30 mouse cellular contexts compared by ENCODE assay signal in the genomic region with DNA sequence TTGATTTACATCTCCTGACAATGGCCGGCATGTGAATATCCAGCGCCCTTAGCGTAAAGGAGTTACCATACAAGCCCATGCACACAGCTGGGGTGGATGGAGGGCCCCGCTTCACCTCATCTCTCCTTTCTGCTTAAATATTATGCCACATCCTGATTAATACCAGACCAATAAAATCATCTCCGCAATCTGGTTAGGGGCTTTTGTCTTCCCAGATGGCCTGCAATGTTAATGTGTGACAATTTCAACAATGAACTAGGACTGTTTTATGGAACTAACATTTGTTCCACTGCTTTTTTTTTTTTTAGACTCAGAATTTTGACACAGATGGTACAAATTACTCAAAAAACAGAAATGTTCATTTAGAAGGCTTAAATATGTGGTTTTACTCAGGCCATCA.
A peak's percentile ranks its signal among the peaks of the same experiment; 100 is the strongest.
DNase-seq lines count a peak whose midpoint lies in the region; ATAC-seq lines count a peak whose summit lies in the region.
"Had no signal": no experiment of that assay in that cellular context is flagged by ENCODE, and none has a peak within 500 bp of the region (broad histone marks: within the 10 kb centered on the region; RNA-seq: fewer than 3 reads in every experiment).

No protein-coding gene starts in this region.

- H3K4me3 ChIP-seq in forebrain, embryonic 16.5 days (replicated peaks; ENCODE audit: low read length) = no peak overlapping the region
- no peak overlapping the region for H3K4me3 ChIP-seq in forebrain, embryonic 13.5 days
- H3K4me3 ChIP-seq in midbrain, embryonic 13.5 days (replicated peaks) = no peak overlapping the region
- no peak overlapping the region for H3K4me3 ChIP-seq in midbrain, embryonic 14.5 days (replicated peaks; ENCODE audit: low read depth, low read length)
- no peak overlapping the region for H3K4me3 ChIP-seq in embryonic facial prominence, embryonic 14.5 days (ENCODE audit: low read depth, low read length)
- H3K4me3 ChIP-seq: heart, embryonic 13.5 days; left cerebral cortex, adult 2 months; limb, embryonic 15.5 days; lung, embryonic 15.5 days; stomach, embryonic 15.5 days had no signal

- no peaks in the 10 kb centered on the region for H3K36me3 ChIP-seq in forebrain, embryonic 16.5 days (ENCODE audit: control insufficient read depth, insufficient read depth)
- no peaks in the 10 kb centered on the region for H3K36me3 ChIP-seq in forebrain, embryonic 13.5 days (ENCODE audit: poor library complexity, severe bottlenecking)
- H3K36me3 ChIP-seq in midbrain, embryonic 13.5 days = no peaks in the 10 kb centered on the region
- H3K36me3 ChIP-seq in midbrain, embryonic 14.5 days (ENCODE audit: control insufficient read depth, insufficient read depth, low read length) = no peaks in the 10 kb centered on the region
- H3K36me3 ChIP-seq in embryonic facial prominence, embryonic 14.5 days (ENCODE audit: control insufficient read depth, insufficient read depth, low read length) = no peaks in the 10 kb centered on the region
- H3K36me3 ChIP-seq: G1E; heart, embryonic 13.5 days; limb, embryonic 15.5 days; lung, embryonic 15.5 days; stomach, embryonic 15.5 days had no signal

- DNase-seq in midbrain, embryonic 14.5 days = no peak
- peak; percentile 41 for DNase-seq in embryonic facial prominence, embryonic 14.5 days (ENCODE audit: low spot score)
- DNase-seq in layer of hippocampus, adult 9-11 months = peak; percentile 28
- no peak for DNase-seq in thymus, adult 18-20 months
- DNase-seq: adrenal gland, postnatal 36 days; B cell, adult 2 months; cerebellum, adult 11-12 months; cerebellum, postnatal 14 days; embryo, embryonic 11 days; gastrocnemius, postnatal 25 days; heart, adult 18-20 months; heart, postnatal 14 days; kidney, adult 2 months; left cerebral cortex, postnatal 4 days; lung, postnatal 4 days; thymus, adult 2 months; thymus, postnatal 4 days had no signal

- no peaks in the 10 kb centered on the region for H3K9me3 ChIP-seq in forebrain, embryonic 16.5 days (ENCODE audit: control insufficient read depth, low read length)
- H3K9me3 ChIP-seq in forebrain, embryonic 13.5 days (replicated peaks) = no peaks in the 10 kb centered on the region
- no peaks in the 10 kb centered on the region for H3K9me3 ChIP-seq in midbrain, embryonic 13.5 days
- H3K9me3 ChIP-seq in midbrain, embryonic 14.5 days (ENCODE audit: control insufficient read depth, low read length) = no peaks in the 10 kb centered on the region
- no peaks in the 10 kb centered on the region for H3K9me3 ChIP-seq in embryonic facial prominence, embryonic 14.5 days (ENCODE audit: control insufficient read depth, low read length)
- H3K9me3 ChIP-seq: heart, embryonic 13.5 days; limb, embryonic 15.5 days; lung, embryonic 15.5 days; stomach, embryonic 15.5 days had no signal

- H3K27ac ChIP-seq in forebrain, embryonic 16.5 days (ENCODE audit: low read length) = peak overlapping the region; percentile 28; the same call in 1 of the 2 replicates
- H3K27ac ChIP-seq in forebrain, embryonic 13.5 days = no peak overlapping the region
- no peak overlapping the region for H3K27ac ChIP-seq in midbrain, embryonic 13.5 days
- H3K27ac ChIP-seq in midbrain, embryonic 14.5 days (replicated peaks; ENCODE audit: low read depth, low read length) = no peak overlapping the region
- H3K27ac ChIP-seq in embryonic facial prominence, embryonic 14.5 days (replicated peaks; ENCODE audit: low read depth, low read length) = no peak overlapping the region
- H3K27ac ChIP-seq: heart, embryonic 13.5 days; hindbrain, embryonic 14.5 days; kidney, postnatal 0 days; left cerebral cortex, adult 2 months; limb, embryonic 15.5 days; liver, embryonic 14.5 days; lung, embryonic 15.5 days; stomach, embryonic 15.5 days had no signal

- no peak overlapping the region for H3K4me2 ChIP-seq in forebrain, embryonic 16.5 days (ENCODE audit: low read length)
- no peak overlapping the region for H3K4me2 ChIP-seq in forebrain, embryonic 13.5 days
- no peak overlapping the region for H3K4me2 ChIP-seq in midbrain, embryonic 13.5 days (replicated peaks)
- no peak overlapping the region for H3K4me2 ChIP-seq in midbrain, embryonic 14.5 days (ENCODE audit: low read length)
- H3K4me2 ChIP-seq in embryonic facial prominence, embryonic 14.5 days (ENCODE audit: low read depth, low read length) = no peak overlapping the region; the same call in 1 of the 2 replicates
- H3K4me2 ChIP-seq: heart, embryonic 13.5 days; hindbrain, embryonic 14.5 days; limb, embryonic 15.5 days; lung, embryonic 15.5 days; stomach, embryonic 15.5 days had no signal

- 58% methylated on average over 5 of the region's 5 CpGs for WGBS in forebrain, embryonic 16.5 days
- WGBS in forebrain, embryonic 13.5 days = 73% methylated on average over 5 of the region's 5 CpGs
- WGBS in midbrain, embryonic 13.5 days = 79% methylated on average over 5 of the region's 5 CpGs
- WGBS in midbrain, embryonic 14.5 days = 76% methylated on average over 5 of the region's 5 CpGs
- 68% methylated on average over 5 of the region's 5 CpGs for WGBS in embryonic facial prominence, embryonic 14.5 days

- H3K4me1 ChIP-seq in forebrain, embryonic 16.5 days (replicated peaks; ENCODE audit: control insufficient read depth, insufficient read depth, low read length) = peaks cover 23% of the 10 kb centered on the region
- H3K4me1 ChIP-seq in forebrain, embryonic 13.5 days = peaks cover 11% of the 10 kb centered on the region
- H3K4me1 ChIP-seq in midbrain, embryonic 13.5 days (replicated peaks) = peaks cover 6% of the 10 kb centered on the region
- no peaks in the 10 kb centered on the region for H3K4me1 ChIP-seq in midbrain, embryonic 14.5 days (ENCODE audit: control insufficient read depth, insufficient read depth, low read length)
- no peaks in the 10 kb centered on the region for H3K4me1 ChIP-seq in embryonic facial prominence, embryonic 14.5 days (ENCODE audit: control insufficient read depth, insufficient read depth, low read length)
- H3K4me1 ChIP-seq: limb, embryonic 15.5 days; lung, embryonic 15.5 days; stomach, embryonic 15.5 days had no signal

- peak; percentile 51; the same call in 1 of the 2 replicates for ATAC-seq in forebrain, embryonic 16.5 days
- ATAC-seq in forebrain, embryonic 13.5 days = no peak
- no peak for ATAC-seq in midbrain, embryonic 13.5 days
- no peak for ATAC-seq in midbrain, embryonic 14.5 days (ENCODE audit: low FRiP score, low TSS enrichment)
- no peak for ATAC-seq in embryonic facial prominence, embryonic 14.5 days (ENCODE audit: low read depth)
- ATAC-seq: Patski had no signal

- no peak overlapping the region for H3K9ac ChIP-seq in forebrain, embryonic 16.5 days (replicated peaks; ENCODE audit: low read depth, low read length)
- no peak overlapping the region for H3K9ac ChIP-seq in forebrain, embryonic 13.5 days
- H3K9ac ChIP-seq in midbrain, embryonic 13.5 days (replicated peaks) = peak overlapping the region; percentile 28; the same call in 1 of the 2 replicates
- H3K9ac ChIP-seq in midbrain, embryonic 14.5 days (replicated peaks; ENCODE audit: low read length) = no peak overlapping the region
- H3K9ac ChIP-seq in embryonic facial prominence, embryonic 14.5 days (ENCODE audit: low read depth, low read length) = no peak overlapping the region
- H3K9ac ChIP-seq: heart, embryonic 13.5 days; hindbrain, embryonic 14.5 days; limb, embryonic 15.5 days; liver, embryonic 14.5 days; lung, embryonic 15.5 days; stomach, embryonic 15.5 days had no signal

- H3K27me3 ChIP-seq in forebrain, embryonic 16.5 days (replicated peaks; ENCODE audit: control insufficient read depth, insufficient read depth, low read length) = no peaks in the 10 kb centered on the region
- no peaks in the 10 kb centered on the region for H3K27me3 ChIP-seq in forebrain, embryonic 13.5 days
- H3K27me3 ChIP-seq in midbrain, embryonic 13.5 days = no peaks in the 10 kb centered on the region
- H3K27me3 ChIP-seq in midbrain, embryonic 14.5 days (ENCODE audit: control insufficient read depth, insufficient read depth, low read length) = no peaks in the 10 kb centered on the region
- H3K27me3 ChIP-seq in embryonic facial prominence, embryonic 14.5 days (replicated peaks; ENCODE audit: control insufficient read depth, insufficient read depth, low read length) = no peaks in the 10 kb centered on the region
- H3K27me3 ChIP-seq: heart, embryonic 13.5 days; limb, embryonic 15.5 days; lung, embryonic 15.5 days; stomach, embryonic 15.5 days had no signal

Comparison
In these comparisons a context has a peak if more than half of its experiments do, and no peak if none do; other contexts are left out.
1. DNase-seq: peak in embryonic facial prominence, embryonic 14.5 days (single experiment) and layer of hippocampus, adult 9-11 months (single experiment); none in midbrain, embryonic 14.5 days (single experiment) and thymus, adult 18-20 months (0 of 2).